Mouse (Mus musculus): Measurements from ENCODE around the gene Psmd2. TPM values are rescaled to one million over a fixed set of nuclear protein-coding genes. Genes with fewer than 3 reads are reported as not detected.
"Not testable (repeated sequence)": the region's sequence is repeated elsewhere in the genome, so short reads cannot be mapped to it uniquely, and the experiment has no call there.

Psmd2 gene
- polyA plus RNA-seq, 1 experiment = 527 TPM

DNA sequence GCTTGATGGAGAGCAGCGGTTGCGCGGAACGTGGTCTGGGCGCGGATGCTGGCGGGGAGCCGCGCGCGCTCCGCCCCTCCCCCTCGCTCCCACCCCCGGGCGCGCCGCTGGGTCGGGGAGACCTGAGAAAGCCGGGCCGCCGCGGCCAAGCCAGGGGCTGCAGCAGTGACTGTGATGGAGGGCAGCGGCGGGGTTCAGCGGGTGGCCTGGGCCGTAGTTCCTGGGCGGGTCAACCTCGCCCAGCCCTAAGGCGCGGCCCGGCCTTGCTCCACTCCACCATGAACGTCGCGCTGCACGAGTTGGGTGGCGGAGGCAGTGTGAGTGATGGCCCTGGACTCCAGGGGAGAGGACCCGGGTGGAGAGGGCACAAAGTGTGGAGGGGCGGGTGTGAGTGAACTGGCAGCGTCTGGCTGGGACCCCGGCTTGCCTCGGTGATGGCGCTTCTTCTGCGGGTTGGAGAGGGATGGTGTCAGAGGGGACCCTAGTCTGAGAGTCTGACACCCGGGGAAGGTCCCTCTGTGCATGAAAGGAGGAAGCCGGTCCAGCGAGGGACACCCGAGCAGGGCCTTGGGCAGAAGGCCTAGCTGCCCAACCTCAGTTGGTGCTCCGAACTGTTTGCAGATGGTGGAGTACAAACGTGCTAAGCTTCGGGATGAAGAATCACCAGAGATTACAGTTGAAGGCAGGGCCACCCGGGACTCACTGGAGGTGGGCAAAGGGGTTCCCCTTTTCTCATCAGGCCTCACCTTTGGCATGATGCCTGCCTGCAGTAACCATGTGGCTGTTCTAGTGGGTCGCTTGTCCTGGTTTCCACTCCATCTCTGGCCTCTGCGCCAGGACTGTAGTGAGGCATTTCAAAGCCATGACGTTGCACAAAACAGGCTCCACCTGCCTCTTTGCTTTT lies 21.5 kb upstream of the Psmd2 start, which contains the start of gene Ece2:
Ece2 (plus strand) TSS at position 98 of the 904 bp plus-strand sequence.
- TF ChIP-seq GATA1 (IDR thresholded peaks at IDR 0.05; ENCODE audit: low read length) = no peak

DNA sequence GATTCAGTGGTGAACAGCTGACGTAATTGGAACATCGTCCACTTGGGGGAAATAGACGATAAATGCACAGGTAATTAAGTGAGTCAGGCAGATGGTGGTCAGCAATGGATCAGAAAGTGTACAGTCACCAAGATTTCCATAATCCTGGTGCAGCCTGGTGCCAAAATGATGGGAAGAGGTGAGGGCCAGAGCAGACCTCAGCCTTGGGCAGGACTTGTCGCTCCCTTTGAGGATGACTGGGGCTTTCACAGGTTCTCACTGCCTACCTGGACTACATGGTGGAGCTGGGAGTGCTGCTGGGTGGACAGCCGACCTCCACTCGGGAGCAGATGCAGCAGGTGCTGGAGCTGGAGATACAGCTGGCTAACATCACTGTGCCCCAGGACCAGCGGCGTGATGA lies 14.0 kb upstream of the Psmd2 start:
- no peak for TF ChIP-seq GATA1 (IDR thresholded peaks at IDR 0.05; ENCODE audit: low read length)

DNA sequence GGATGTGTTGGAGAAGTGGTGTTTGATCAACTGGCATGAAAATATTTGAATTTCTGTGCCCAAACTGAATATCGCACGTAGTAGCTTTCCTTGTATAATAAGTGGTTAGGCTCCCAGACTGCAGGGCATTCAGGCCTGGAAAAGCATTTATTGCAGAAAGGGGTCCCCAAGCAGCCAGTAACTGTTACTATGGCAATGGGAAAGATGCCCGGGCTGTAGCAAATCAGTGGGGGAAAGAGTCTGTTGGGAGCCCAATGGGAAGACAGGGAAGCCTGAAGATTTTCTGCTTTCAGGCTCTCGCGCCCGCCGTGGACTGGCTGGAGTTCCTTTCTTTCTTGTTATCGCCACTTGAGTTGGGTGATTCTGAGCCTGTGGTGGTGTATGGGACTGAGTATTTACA lies 13.1 kb upstream of the Psmd2 start:
- TF ChIP-seq GATA1 (IDR thresholded peaks at IDR 0.05; ENCODE audit: low read length) = no peak

DNA sequence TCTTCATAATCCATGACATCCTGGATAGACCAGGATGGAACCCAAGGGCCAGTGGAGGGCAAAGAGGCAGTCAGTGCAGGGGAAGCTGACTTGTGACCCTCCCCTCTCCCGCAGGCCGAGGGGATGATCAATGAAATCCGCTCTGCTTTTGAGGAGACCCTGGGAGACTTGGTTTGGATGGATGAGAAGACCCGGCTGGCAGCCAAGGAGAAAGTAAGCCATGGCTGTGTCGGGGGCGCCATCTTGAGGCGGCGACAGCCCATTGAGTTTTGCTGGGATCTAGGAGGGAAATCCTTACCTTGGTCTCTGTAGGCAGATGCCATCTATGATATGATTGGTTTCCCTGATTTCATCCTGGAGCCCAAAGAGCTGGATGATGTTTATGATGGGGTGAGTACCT lies 9.3 kb upstream of the Psmd2 start:
- TF ChIP-seq GATA1 (IDR thresholded peaks at IDR 0.05; ENCODE audit: low read length) = no peak

DNA sequence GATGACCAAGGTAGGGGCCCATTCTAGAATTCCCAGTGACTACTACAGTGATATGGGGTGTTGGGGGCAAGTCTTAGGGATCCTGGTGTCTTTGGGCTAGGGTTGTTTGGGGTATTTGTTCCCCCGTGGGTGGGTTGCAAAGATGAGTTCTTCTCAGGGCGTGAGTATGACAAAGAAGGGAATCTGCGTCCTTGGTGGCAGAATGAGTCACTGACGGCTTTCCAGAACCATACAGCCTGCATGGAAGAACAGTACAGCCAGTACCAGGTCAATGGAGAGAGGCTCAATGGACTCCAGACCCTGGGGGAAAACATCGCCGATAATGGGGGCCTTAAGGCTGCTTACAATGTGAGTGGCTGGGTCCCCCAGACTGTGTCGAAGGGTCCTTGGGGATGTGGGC lies 7.5 kb upstream of the Psmd2 start:
- no peak for TF ChIP-seq GATA1 (IDR thresholded peaks at IDR 0.05; ENCODE audit: low read length)

DNA sequence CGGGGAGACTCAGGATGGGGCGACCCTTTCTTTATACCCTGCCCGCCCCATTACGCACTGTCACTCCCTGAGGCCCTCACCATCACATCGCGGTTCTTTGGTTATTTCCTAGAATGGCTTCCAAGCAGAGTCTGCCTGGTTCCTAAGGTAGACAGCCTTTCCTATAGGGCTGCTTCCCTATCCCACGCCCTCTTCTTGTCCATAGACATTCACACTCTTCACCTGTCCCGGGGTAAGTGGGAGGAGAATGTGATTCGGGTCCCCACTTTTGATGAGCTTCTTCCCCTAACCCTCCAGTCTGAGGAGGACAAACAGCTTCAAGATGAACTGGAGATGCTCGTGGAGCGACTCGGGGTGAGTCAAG lies 477 bp downstream of the Psmd2 start:
- TF ChIP-seq GATA1 (IDR thresholded peaks at IDR 0.05; ENCODE audit: low read length) = no peak

DNA sequence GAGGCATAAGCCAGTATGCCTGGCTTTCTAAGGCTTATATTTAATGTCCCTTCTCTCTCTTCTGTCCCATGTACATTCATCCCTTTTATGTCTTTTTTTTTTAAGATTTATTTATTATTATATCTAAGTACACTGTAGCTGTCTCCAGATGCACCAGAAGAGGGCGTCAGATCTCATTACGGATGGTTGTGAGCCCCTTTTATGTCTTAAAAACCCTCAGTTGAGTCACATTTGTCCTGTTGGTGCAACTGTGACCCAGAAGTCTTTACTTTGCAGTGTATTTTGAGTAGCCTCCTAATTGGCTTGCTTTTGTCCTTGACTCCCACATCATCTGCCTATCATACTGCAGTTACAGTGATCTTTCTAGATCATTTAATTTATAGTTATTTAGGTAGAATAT lies 1.9 kb downstream of the Psmd2 start:
- TF ChIP-seq GATA1 (IDR thresholded peaks at IDR 0.05; ENCODE audit: low read length) = no peak

DNA sequence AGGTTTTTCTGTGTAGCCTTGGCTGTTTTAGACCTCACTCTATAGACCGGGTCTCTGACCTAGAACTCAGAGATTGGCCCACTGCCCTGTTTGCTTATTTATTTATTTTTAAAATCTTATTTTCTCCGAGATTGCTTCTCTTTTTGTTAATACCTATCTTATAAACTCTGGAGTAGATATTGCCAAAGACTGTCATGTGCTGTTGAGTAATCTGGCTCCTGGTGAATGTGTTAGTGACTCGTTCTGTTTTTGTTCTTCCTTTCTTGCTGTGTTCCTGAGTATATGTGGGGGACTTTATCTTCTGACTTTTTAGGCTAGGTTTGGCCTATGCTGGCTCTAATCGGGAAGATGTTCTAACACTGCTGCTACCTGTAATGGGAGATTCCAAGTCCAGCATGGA lies 6.2 kb downstream of the Psmd2 start:
- TF ChIP-seq GATA1 (IDR thresholded peaks at IDR 0.05; ENCODE audit: low read length) = no peak

DNA sequence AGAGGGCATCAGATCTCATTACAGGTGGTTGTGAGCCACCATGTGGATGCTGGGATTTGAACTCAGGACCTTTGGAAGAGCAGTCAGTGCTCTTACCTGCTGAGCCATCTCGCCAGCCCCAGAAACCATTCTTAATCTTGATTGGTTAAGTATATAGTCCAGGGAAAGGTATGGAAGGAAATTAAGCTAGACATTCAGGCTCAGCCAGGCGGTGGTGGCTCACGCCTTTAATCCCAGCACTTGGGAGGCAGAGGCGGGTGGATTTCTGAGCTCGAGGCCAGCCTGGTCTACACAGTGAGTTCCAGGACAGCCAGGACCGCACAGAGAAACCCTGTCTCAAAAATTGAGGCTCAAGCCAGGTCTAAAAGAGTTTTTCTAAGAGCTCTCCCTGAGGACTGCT lies 16.6 kb downstream of the Psmd2 start, which contains the start of gene Eif4g1:
Eif4g1 (plus strand) TSS at position 301 of the 400 bp plus-strand sequence.
- TF ChIP-seq GATA1 (IDR thresholded peaks at IDR 0.05; ENCODE audit: low read length) = not testable (repeated sequence)

DNA sequence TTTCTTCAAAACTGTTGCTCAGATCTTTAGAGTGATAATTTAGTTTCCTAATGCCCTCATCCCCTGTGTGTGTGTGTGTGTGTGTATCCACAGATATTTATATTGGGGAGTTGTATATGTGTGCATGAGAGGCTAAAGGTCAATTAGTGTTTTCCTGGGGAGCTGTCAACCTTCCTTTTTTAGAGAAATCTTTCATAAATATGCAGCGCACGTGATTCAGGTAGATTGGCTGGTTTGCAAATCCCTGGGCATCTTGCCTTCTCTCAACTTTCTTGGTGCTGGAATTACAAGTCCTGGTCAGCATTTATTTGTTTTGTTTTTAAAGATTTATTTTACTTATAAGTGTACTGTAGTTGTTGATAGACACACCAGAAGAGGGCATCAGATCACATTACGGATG lies 18.8 kb downstream of the Psmd2 start:
- no peak for TF ChIP-seq GATA1 (IDR thresholded peaks at IDR 0.05; ENCODE audit: low read length)

DNA sequence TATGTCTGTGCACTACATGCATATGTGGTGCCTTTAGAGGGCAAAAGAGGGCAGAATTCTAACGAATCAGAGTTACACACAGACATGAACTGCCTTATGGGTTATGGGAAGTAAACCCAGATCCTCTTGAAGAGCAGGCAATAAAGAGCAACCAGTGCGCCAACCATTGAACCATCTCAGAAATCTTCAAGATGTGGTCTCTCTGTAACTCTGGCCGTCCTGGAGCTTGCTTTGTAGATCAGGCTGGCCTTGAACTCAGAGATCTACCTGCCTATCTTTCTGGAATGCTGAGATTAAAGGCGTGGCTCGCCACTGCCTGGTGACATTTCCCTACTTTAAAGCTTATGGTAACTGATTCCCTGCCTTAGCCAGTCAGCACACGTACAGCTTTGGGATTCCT lies 20.4 kb downstream of the Psmd2 start:
- TF ChIP-seq GATA1 (IDR thresholded peaks at IDR 0.05; ENCODE audit: low read length) = no peak

DNA sequence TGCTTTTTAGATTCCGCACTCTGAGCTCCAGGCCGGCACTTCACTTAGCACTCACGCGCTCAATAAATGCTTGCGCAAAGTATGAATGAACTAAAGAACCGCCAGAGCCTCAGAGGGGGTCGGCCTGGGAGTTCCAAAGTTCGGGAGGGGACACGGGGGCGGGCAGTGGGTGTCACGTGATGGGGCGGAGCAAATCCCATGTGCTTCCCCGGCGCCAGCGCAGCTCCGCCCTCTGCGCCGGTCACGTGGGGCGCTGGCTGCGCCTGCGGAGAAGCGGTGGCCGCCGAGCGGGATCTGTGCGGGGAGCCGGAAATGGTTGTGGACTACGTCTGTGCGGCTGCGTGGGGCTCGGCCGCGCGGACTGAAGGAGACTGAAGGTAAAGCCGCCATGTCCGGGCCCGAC lies 21.0 kb downstream of the Psmd2 start:
- no peak for TF ChIP-seq GATA1 (IDR thresholded peaks at IDR 0.05; ENCODE audit: low read length)

DNA sequence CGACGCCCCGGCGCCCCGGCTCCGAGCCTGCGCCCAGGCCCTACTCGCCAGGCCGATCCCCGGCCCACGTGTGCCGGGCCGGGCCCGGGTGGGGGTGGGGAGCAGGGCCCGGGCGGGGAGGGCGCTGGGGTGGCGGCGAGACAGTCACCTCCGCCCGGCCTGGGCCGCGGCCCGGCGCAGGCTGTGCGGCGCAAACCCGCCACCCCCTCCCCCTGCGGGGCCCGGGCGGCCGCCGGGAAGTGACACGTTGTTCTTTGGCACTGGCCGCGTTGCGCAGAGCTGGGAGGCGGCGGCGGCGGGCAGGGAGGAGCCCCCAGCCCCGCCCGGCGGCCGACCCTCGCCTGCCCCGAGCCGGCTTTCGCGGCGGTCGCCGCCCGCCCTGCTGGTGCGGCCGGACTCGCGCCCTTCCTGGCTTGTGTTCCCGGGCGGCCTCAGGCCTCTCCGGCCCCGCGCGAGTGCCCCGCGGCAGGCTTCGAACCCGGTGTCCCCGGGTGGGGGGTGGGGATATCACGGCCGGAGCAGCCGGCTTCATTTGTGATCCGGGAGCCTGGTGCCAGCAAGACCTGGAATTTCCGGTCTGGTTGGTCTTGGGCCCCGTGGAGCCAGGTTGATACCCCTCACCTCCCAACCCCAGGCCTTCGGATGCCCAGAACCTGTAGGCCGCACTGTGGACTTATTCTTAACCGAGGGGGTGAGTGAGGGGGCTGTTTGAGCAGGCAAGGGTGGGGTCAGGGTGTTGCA lies 21.7 kb downstream of the Psmd2 start:
- TF ChIP-seq GATA1 (IDR thresholded peaks at IDR 0.05; ENCODE audit: low read length) = no peak

DNA sequence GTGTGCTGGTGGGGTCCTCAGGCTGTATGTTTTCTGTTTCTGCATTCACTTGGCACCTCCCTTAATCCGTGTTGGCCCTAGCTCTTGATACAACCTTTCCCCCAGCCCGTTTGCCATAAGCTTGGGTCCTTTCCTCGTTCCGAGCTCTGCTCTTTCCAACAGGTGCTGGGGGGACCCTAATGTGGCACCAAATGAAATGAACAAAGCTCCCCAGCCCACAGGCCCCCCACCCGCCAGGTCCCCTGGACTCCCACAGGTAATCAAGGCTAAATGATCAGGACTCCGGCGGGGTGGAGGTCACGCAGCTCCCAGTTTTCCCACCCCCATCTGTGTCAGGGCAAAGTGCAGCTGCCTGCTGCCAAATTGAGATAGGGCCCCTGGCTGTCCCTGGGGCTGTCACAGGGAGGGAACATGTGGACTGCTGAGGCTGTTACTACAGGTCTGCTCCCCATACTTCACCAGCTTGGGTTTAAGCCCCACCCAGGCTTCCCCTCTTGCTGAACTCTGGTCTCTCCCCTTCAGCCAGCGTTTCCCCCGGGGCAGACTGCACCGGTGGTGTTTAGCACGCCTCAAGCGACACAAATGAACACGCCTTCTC lies 22.4 kb downstream of the Psmd2 start:
- TF ChIP-seq GATA1 (IDR thresholded peaks at IDR 0.05; ENCODE audit: low read length) = no peak

DNA sequence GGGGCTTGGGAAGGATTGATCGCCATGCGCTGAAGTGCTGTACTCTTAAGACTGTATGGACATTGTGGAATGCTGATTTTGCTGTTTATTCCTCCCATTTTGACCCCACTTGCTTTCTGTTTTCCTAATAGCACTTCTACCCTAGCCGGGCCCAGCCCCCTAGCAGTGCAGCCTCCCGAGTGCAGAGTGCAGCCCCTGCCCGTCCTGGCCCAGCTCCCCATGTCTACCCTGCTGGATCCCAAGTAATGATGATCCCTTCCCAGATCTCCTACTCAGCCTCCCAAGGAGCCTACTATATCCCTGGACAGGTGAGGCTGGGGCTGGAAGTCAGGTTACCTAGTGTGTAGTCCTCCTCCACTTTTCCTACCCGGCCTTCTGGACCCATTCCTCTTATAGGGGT lies 23.8 kb downstream of the Psmd2 start:
- TF ChIP-seq GATA1 (IDR thresholded peaks at IDR 0.05; ENCODE audit: low read length) = no peak

DNA sequence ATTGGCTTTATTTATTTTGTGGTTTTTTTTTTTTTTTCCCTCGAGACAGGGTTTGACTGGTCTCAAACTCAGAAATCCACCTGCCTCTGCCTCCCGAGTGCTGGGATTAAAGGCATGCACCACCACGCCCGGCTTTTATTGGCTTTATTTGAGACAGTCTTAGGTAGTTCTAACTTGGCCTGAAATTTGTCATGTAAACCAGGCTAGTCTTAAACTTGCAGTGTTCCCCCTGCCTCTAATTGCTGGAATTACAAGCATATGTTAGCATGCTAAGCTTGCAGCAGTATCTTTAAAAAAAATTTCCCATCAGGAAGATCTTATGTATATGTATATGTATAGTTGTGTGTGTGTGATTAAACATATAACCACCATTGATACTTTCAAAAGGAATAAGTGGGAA lies 25.2 kb downstream of the Psmd2 start:
- TF ChIP-seq GATA1 (IDR thresholded peaks at IDR 0.05; ENCODE audit: low read length) = no peak
